Mouse (Mus musculus) CH12.LX (cell line): Measurements from ENCODE around the gene Filip1l. TPM values are rescaled to one million over a fixed set of nuclear protein-coding genes. Genes with fewer than 3 reads are reported as not detected.

ENCODE experiments used
- DNase-seq: peaks from one replicate; pipeline ENCODE4 v3.0.0-alpha.2; 2013; ENCODE audit errors: extremely low read depth
- H3K27ac ChIP-seq: 2 replicates; pipeline ENCODE4 v1.5.1; 2012; ENCODE audit warnings: low read depth, mild to moderate bottlenecking, control low read depth, moderate library complexity; ENCODE audit not compliant: insufficient read depth
- H3K27me3 ChIP-seq: replicated peaks from 2 replicates; pipeline ENCODE3; 2012; ENCODE audit warnings: inconsistent platforms
- H3K36me3 ChIP-seq, 2 experiments: replicated peaks in 1 of 2; 2 replicates each; pipeline versions ENCODE3 to v1.6.1; 2012; ENCODE audit warnings: inconsistent platforms in 1 of 2, low read length in 1 of 2, mild to moderate bottlenecking in 1 of 2, mixed read lengths in 1 of 2, moderate library complexity in 1 of 2; ENCODE audit not compliant: control insufficient read depth in 1 of 2, insufficient read depth in 1 of 2
- H3K4me1 ChIP-seq, 2 experiments: 2 replicates each; pipeline ENCODE4 v1.6.1; 2012; ENCODE audit warnings: inconsistent platforms in 1 of 2, moderate library complexity in 1 of 2; ENCODE audit not compliant: insufficient read depth in 2 of 2, control insufficient read depth in 1 of 2
- H3K4me2 ChIP-seq: 2 replicates; pipeline ENCODE4 v1.6.1; 2012; ENCODE audit warnings: low read depth, mild to moderate bottlenecking, control low read depth; ENCODE audit not compliant: poor library complexity, insufficient read depth, severe bottlenecking
- H3K4me3 ChIP-seq, 3 experiments: fragments of 150-350 bp in 1 of 3; sonication (generic) in 1 of 3; replicated peaks in 1 of 3; 2 replicates each; pipeline versions ENCODE3 to v1.5.1; 2011 to 2012; ENCODE audit warnings: low read depth in 2 of 3, low read length in 2 of 3, mild to moderate bottlenecking in 2 of 3, moderate library complexity in 2 of 3, control low read depth in 1 of 3, improper control_type of control experiment in 1 of 3, inconsistent platforms in 1 of 3, mixed read lengths in 1 of 3; ENCODE audit not compliant: poor library complexity in 1 of 3
- H3K79me2 ChIP-seq: replicated peaks from 2 replicates; pipeline ENCODE4 v1.6.1; 2012; ENCODE audit warnings: mild to moderate bottlenecking, moderate library complexity; ENCODE audit not compliant: control insufficient read depth, poor library complexity, insufficient read depth, severe bottlenecking; ENCODE audit errors: extremely low read depth
- H3K9ac ChIP-seq: 2 replicates; pipeline ENCODE4 v1.6.1; 2012; ENCODE audit warnings: low read depth, mild to moderate bottlenecking, control low read depth, moderate library complexity; ENCODE audit not compliant: insufficient read depth
- H3K9me3 ChIP-seq: replicated peaks from 2 replicates; pipeline ENCODE3; 2012; ENCODE audit warnings: low read length, inconsistent platforms, mixed read lengths
- BHLHE40 ChIP-seq: IDR thresholded peaks from 2 replicates; pipeline ENCODE4 v1.6.1; 2011; ENCODE audit warnings: mild to moderate bottlenecking, low read depth, low read length, improper control_type of control experiment
- CHD1 ChIP-seq: IDR thresholded peaks from 2 replicates; pipeline ENCODE4 v1.6.1; 2012; ENCODE audit warnings: low read depth, low read length, improper control_type of control experiment, inconsistent platforms
- E2F4 ChIP-seq: IDR thresholded peaks from 2 replicates; pipeline ENCODE4 v1.6.1; 2011; ENCODE audit warnings: low read depth, low read length, improper control_type of control experiment; ENCODE audit not compliant: insufficient replicate concordance
- ELF1 ChIP-seq: IDR thresholded peaks from 2 replicates; pipeline ENCODE4 v1.6.1; 2014; ENCODE audit warnings: low read depth, mild to moderate bottlenecking, inconsistent platforms, low read length, improper control_type of control experiment
- ETS1 ChIP-seq: conservative IDR thresholded peaks from 2 replicates; pipeline ENCODE4 v1.6.1; 2012; ENCODE audit warnings: low read depth, mild to moderate bottlenecking, inconsistent platforms, low read length, improper control_type of control experiment, moderate library complexity
- MXI1 ChIP-seq: IDR thresholded peaks from 2 replicates; pipeline ENCODE4 v1.6.1; 2011; ENCODE audit warnings: mild to moderate bottlenecking, low read depth, low read length, improper control_type of control experiment
- MYC ChIP-seq: IDR thresholded peaks from 2 replicates; pipeline ENCODE4 v1.6.1; 2011; ENCODE audit warnings: low read depth, mild to moderate bottlenecking, improper control_type of control experiment, low read length
- NELFE ChIP-seq: IDR thresholded peaks from 2 replicates; pipeline ENCODE4 v1.6.1; 2011; ENCODE audit warnings: low read depth, low read length, improper control_type of control experiment
- POLR2A ChIP-seq: IDR thresholded peaks from 2 replicates; pipeline ENCODE4 v1.6.1; 2011; ENCODE audit warnings: low read depth, mild to moderate bottlenecking, improper control_type of control experiment, low read length
- POLR2AphosphoS2 ChIP-seq: IDR thresholded peaks from 2 replicates; pipeline ENCODE4 v1.6.1; 2011; ENCODE audit warnings: low read depth, low read length, improper control_type of control experiment
- RAD21 ChIP-seq: IDR thresholded peaks from 2 replicates; pipeline ENCODE4 v1.6.1; 2011; ENCODE audit warnings: low read depth, mild to moderate bottlenecking, low read length, improper control_type of control experiment, moderate library complexity
- TBP ChIP-seq: conservative IDR thresholded peaks from 2 replicates; pipeline ENCODE4 v1.6.1; 2011; ENCODE audit warnings: low read depth, low read length, improper control_type of control experiment
- TCF12 ChIP-seq: IDR thresholded peaks from 2 replicates; pipeline ENCODE4 v1.6.1; 2014; ENCODE audit warnings: low read depth, mild to moderate bottlenecking, inconsistent platforms, low read length, improper control_type of control experiment
- UBTF ChIP-seq: IDR thresholded peaks from 2 replicates; pipeline ENCODE4 v1.6.1; 2012; ENCODE audit warnings: low read depth, mild to moderate bottlenecking, inconsistent platforms, low read length, improper control_type of control experiment, moderate library complexity
- USF2 ChIP-seq: conservative IDR thresholded peaks from 2 replicates; pipeline ENCODE4 v1.6.1; 2011; ENCODE audit warnings: low read depth, low read length, improper control_type of control experiment
- ZC3H11A ChIP-seq: IDR thresholded peaks from 2 replicates; pipeline ENCODE4 v1.6.1; 2012; ENCODE audit warnings: low read depth, mild to moderate bottlenecking, inconsistent platforms, low read length, improper control_type of control experiment
- ZMIZ1 ChIP-seq: IDR thresholded peaks from 2 replicates; pipeline ENCODE4 v1.6.1; 2012; ENCODE audit warnings: low read depth, mild to moderate bottlenecking, inconsistent platforms, low read length, improper control_type of control experiment
- dilution Hi-C: fragments of 300-500 bp; cut with MboI; formaldehyde crosslinking; loops from 2 replicates; pipeline ENCODE4 v1.14.3; 2020; ENCODE audit warnings: low sequenced_read_pairs; ENCODE audit not compliant: extremely low pct_unique_long_range_greater_than_20kb, extremely low pct_ligation_motif_present
- in situ Hi-C: fragments of 300-500 bp; cut with MboI; formaldehyde crosslinking; loops from 3 replicates; pipeline ENCODE4 v1.14.3; 2019; ENCODE audit warnings: low sequenced_read_pairs, low pct_ligation_motif_present, low pct_unique_long_range_greater_than_20kb, mixed read lengths
- polyA plus RNA-seq: library from polyadenylated mRNA; unstranded; fragments of >175 nt; gene quantifications from 2 replicates; pipeline ENCODE4 v1.2.1, GENCODE M21; 2012; ENCODE audit warnings: low read depth; ENCODE audit not compliant: insufficient read length
- total RNA-seq, 2 experiments: library from RNA; depleted of rRNA; stranded (reverse); fragments of 300-350 nt in 1 of 2; fragments of >200 nt in 1 of 2; gene quantifications; 2 replicates each; pipeline ENCODE4 v1.2.3; 2012 to 2014

The Filip1l gene
- total and polyA plus RNA-seq, 3 experiments, result 2.1 to 17.6 (median 5.7) TPM

DNA sequence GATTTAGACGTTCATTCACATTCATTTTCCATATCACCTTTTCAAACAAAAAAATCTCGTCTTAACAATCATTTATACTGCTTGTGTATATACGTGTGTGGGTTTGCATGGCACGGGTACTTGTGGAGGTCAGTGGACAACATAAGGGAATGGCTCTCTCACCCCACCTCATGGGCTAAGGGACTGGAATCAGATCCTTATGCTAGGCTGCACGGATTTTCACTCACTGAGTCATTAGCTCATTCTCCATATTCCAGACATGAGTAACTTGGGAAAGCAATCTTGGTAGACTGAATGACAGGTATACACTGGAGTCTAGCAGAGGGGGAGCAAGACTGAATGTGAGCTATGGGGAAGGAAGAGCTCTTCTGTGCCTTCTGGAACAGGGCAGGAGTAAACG is 80.8 kb downstream of the Filip1l start:
- in situ Hi-C loops (no loop called here), dilution Hi-C loops (no loop called here)
- H3K27ac ChIP-seq, result no peak overlapping the region
- no peak overlapping the region for H3K4me3 ChIP-seq
- no peak for DNase-seq
- no peak overlapping the region for H3K4me2 ChIP-seq
- no peaks in the 10 kb centered on the region for H3K79me2 ChIP-seq
- H3K9ac ChIP-seq, result no peak overlapping the region
- H3K27me3 ChIP-seq, result no peaks in the 10 kb centered on the region
- no peaks in the 10 kb centered on the region for H3K36me3 ChIP-seq
- H3K9me3 ChIP-seq, result no peaks in the 10 kb centered on the region
- H3K4me1 ChIP-seq, result peaks cover 6 to 77% of the 10 kb centered on the region in 2 experiments
- no peak for TF ChIP-seq MXI1
- no peak for TF ChIP-seq NELFE
- TF ChIP-seq CHD1, result no peak
- no peak for TF ChIP-seq ELF1
- TF ChIP-seq BHLHE40, result no peak

GRCm38 (mm10) chr16:57434640-57435039 is 81.7 kb downstream of the Filip1l start:
- no peak overlapping the region for H3K4me2 ChIP-seq
- no peaks in the 10 kb centered on the region for H3K36me3 ChIP-seq
- H3K4me1 ChIP-seq, result peaks cover 6 to 77% of the 10 kb centered on the region in 2 experiments; a peak in 3 of 4 replicates
- no peak for DNase-seq
- dilution Hi-C loops, result no loop called here
- in situ Hi-C loops, result no loop called here
- no peak overlapping the region for H3K4me3 ChIP-seq
- no peaks in the 10 kb centered on the region for H3K9me3 ChIP-seq
- H3K9ac ChIP-seq, result no peak overlapping the region
- H3K27me3 ChIP-seq, result no peaks in the 10 kb centered on the region
- H3K79me2 ChIP-seq, result no peaks in the 10 kb centered on the region
- no peak overlapping the region for H3K27ac ChIP-seq
- no peak for TF ChIP-seq UBTF
- no peak for TF ChIP-seq ZMIZ1
- no peak for TF ChIP-seq POLR2AphosphoS2
- TF ChIP-seq USF2, result no peak
- no peak for TF ChIP-seq NELFE
- TF ChIP-seq E2F4, result no peak
- no peak for TF ChIP-seq ZC3H11A
- no peak for TF ChIP-seq TCF12
- no peak for TF ChIP-seq MYC
- TF ChIP-seq ETS1, result no peak
- TF ChIP-seq TBP, result no peak
- no peak for TF ChIP-seq POLR2A
- TF ChIP-seq RAD21, result no peak
